Mouse (Mus musculus) brown adipose tissue, adult 24 weeks (tissue): ENCODE data around the gene Sstr4. TPM values are rescaled to one million over a fixed set of nuclear protein-coding genes. Genes with fewer than 3 reads are reported as not detected.

ENCODE experiments used
- H3K27ac ChIP-seq: fragments of 200-500 bp; replicated peaks from 2 replicates; pipeline ENCODE4 v1.5.1; 2012; ENCODE audit warnings: low read depth, mild to moderate bottlenecking, low read length
- H3K4me1 ChIP-seq: fragments of 200-500 bp; 2 replicates; pipeline ENCODE4 v1.6.1; 2012; ENCODE audit warnings: low read length, mixed read lengths; ENCODE audit not compliant: control insufficient read depth, insufficient read depth, insufficient read length
- H3K4me3 ChIP-seq: fragments of 200-500 bp; 2 replicates; pipeline ENCODE4 v1.5.1; 2012; ENCODE audit warnings: low read depth, mild to moderate bottlenecking, low read length, moderate library complexity; ENCODE audit not compliant: insufficient read depth
- polyA plus RNA-seq: library from polyadenylated mRNA; stranded (reverse); fragments of >200 nt; gene quantifications from 2 replicates; pipeline ENCODE4 v1.2.4, GENCODE M21; 2012; ENCODE audit not compliant: missing spikeins, insufficient read depth, insufficient read length

Gene Sstr4
- polyA plus RNA-seq, 1 experiment, result not detected

GRCm38 (mm10) chr2:148406971-148407869 lies 12.1 kb downstream of the Sstr4 start:
- Histone ChIP-seq H3K4me1 (peaks cover 6% of the 10 kb centered on the region; the same call in 1 of the 2 replicates), H3K27ac (peak overlapping the region; percentile 67), H3K4me3 (peak overlapping the region; percentile 68)

GRCm38 (mm10) chr2:148407870-148408760 lies 13.0 kb downstream of the Sstr4 start, which contains the start of gene Thbd:
Thbd (minus strand) TSS chr2:148408188.
- Histone ChIP-seq H3K27ac (peak within 1 kb of the TSS; percentile 85), H3K4me3 (peak within 1 kb of the TSS; percentile 68), H3K4me1 (0 out of 2 replicates have a peak, but pooled peaks cover 3% of the 10 kb centered on the region)

- Histone ChIP-seq H3K4me1 (no peaks in the 10 kb centered on the region), H3K4me3 (peak overlapping the region; percentile 68), H3K27ac (peak overlapping the region; percentile 85)
Measured at GRCm38 (mm10) chr2:148408761-148409120, 13.6 kb downstream of the Sstr4 start.

GRCm38 (mm10) chr2:148409141-148409540 lies 14.0 kb downstream of the Sstr4 start:
- peak overlapping the region; percentile 22 for H3K4me3 ChIP-seq
- H3K4me1 ChIP-seq, result no peaks in the 10 kb centered on the region
- no peak overlapping the region for H3K27ac ChIP-seq

GRCm38 (mm10) chr2:148409821-148410220 lies 14.7 kb downstream of the Sstr4 start:
- Histone ChIP-seq H3K27ac (no peak overlapping the region), H3K4me1 (no peaks in the 10 kb centered on the region), H3K4me3 (no peak overlapping the region)

GRCm38 (mm10) chr2:148419151-148419550 lies 24.0 kb downstream of the Sstr4 start:
- H3K4me1 ChIP-seq, result peaks cover 2% of the 10 kb centered on the region; the same call in 1 of the 2 replicates
- no peak overlapping the region for H3K4me3 ChIP-seq
- no peak overlapping the region for H3K27ac ChIP-seq

GRCm38 (mm10) chr2:148419776-148420175 lies 24.6 kb downstream of the Sstr4 start:
- H3K27ac ChIP-seq, result no peak overlapping the region
- H3K4me1 ChIP-seq, result peaks cover 2% of the 10 kb centered on the region; the same call in 1 of the 2 replicates
- H3K4me3 ChIP-seq, result no peak overlapping the region

GRCm38 (mm10) chr2:148421112-148421511 lies 26.0 kb downstream of the Sstr4 start:
- no peak overlapping the region for H3K4me3 ChIP-seq
- no peak overlapping the region for H3K27ac ChIP-seq
- H3K4me1 ChIP-seq, result peaks cover 2% of the 10 kb centered on the region; the same call in 1 of the 2 replicates

GRCm38 (mm10) chr2:148421706-148422105 lies 26.6 kb downstream of the Sstr4 start:
- H3K27ac ChIP-seq, result no peak overlapping the region
- H3K4me3 ChIP-seq, result no peak overlapping the region
- H3K4me1 ChIP-seq, result peaks cover 2% of the 10 kb centered on the region; the same call in 1 of the 2 replicates

- no peak overlapping the region for H3K4me3 ChIP-seq
- H3K27ac ChIP-seq, result no peak overlapping the region
- H3K4me1 ChIP-seq, result peaks cover 11% of the 10 kb centered on the region; the same call in 1 of the 2 replicates
Measured at GRCm38 (mm10) chr2:148425709-148426382, 30.7 kb downstream of the Sstr4 start.

GRCm38 (mm10) chr2:148427553-148427952 lies 32.4 kb downstream of the Sstr4 start:
- Histone ChIP-seq H3K4me3 (no peak overlapping the region), H3K27ac (no peak overlapping the region), H3K4me1 (peaks cover 9% of the 10 kb centered on the region; the same call in 1 of the 2 replicates)

GRCm38 (mm10) chr2:148428523-148428922 lies 33.4 kb downstream of the Sstr4 start:
- no peak overlapping the region for H3K27ac ChIP-seq
- H3K4me1 ChIP-seq, result peaks cover 9% of the 10 kb centered on the region; the same call in 1 of the 2 replicates
- H3K4me3 ChIP-seq, result no peak overlapping the region

- H3K4me1 ChIP-seq, result peaks cover 9% of the 10 kb centered on the region; the same call in 1 of the 2 replicates
- H3K27ac ChIP-seq, result no peak overlapping the region
Measured at GRCm38 (mm10) chr2:148429001-148429505, 33.9 kb downstream of the Sstr4 start.

GRCm38 (mm10) chr2:148430941-148431340 lies 35.8 kb downstream of the Sstr4 start:
- H3K4me1 ChIP-seq, result peaks cover 9% of the 10 kb centered on the region; the same call in 1 of the 2 replicates

More at GRCm38 (mm10) chr2:148429001-148429505, 33.9 kb downstream of the Sstr4 start:
- no peak overlapping the region for H3K4me3 ChIP-seq

More at GRCm38 (mm10) chr2:148430941-148431340, 35.8 kb downstream of the Sstr4 start:
- no peak overlapping the region for H3K27ac ChIP-seq
- H3K4me3 ChIP-seq, result no peak overlapping the region
